Comparison of ENCODE assay signal across 15 mouse cellular contexts in genomic region chr7:144441976-144442375, GRCm38 (mm10).
"Had no signal": no experiment of that assay in that cellular context is flagged by ENCODE, and none has a peak within 500 bp of the region (broad histone marks: within the 10 kb centered on the region; RNA-seq: fewer than 3 reads in every experiment).

No protein-coding gene starts in this region.

- H3K4me1 ChIP-seq: midbrain, embryonic 10.5 days; midbrain, embryonic 12.5 days; neural tube, embryonic 12.5 days; stomach, embryonic 15.5 days had no signal

- DNase-seq: lung, adult 18-20 months; lung, embryonic 14.5 days; lung, postnatal 10 days; lung, postnatal 4 days; midbrain, embryonic 14.5 days; right cerebral cortex, postnatal 14 days; thymus, postnatal 25 days; thymus, postnatal 4 days had no signal

- H3K27ac ChIP-seq: liver, embryonic 14.5 days; midbrain, embryonic 10.5 days; midbrain, embryonic 12.5 days; neural tube, embryonic 12.5 days; stomach, embryonic 15.5 days; stomach, postnatal 0 days had no signal

- H3K9me3 ChIP-seq: midbrain, embryonic 10.5 days; midbrain, embryonic 12.5 days; neural tube, embryonic 12.5 days; stomach, embryonic 15.5 days had no signal

- H3K4me2 ChIP-seq: lung, embryonic 14.5 days; midbrain, embryonic 12.5 days; neural tube, embryonic 12.5 days; stomach, embryonic 15.5 days had no signal

- ATAC-seq: midbrain, embryonic 16.5 days had no signal

- H3K27me3 ChIP-seq: midbrain, embryonic 12.5 days; neural tube, embryonic 12.5 days; stomach, embryonic 15.5 days had no signal

- H3K4me3 ChIP-seq: midbrain, embryonic 10.5 days; midbrain, embryonic 12.5 days; neural tube, embryonic 12.5 days; stomach, embryonic 15.5 days had no signal

- H3K9ac ChIP-seq: liver, embryonic 14.5 days; lung, embryonic 14.5 days; midbrain, embryonic 12.5 days; neural tube, embryonic 12.5 days; stomach, embryonic 15.5 days had no signal
